Mouse (Mus musculus) neural tube, embryonic 12.5 days (tissue): ENCODE results near the gene Cyp2d11. TPM values are rescaled to one million over a fixed set of nuclear protein-coding genes. Genes with fewer than 3 reads are reported as not detected.
"Not testable (repeated sequence)": the region's sequence is repeated elsewhere in the genome, so short reads cannot be mapped to it uniquely, and the experiment has no call there.

Experiments
- ATAC-seq: fragments of 200-750 bp; cut with Nextera tagmentation; 2 replicates; pipeline ENCODE4 v1.8.0; 2017; ENCODE audit warnings: low read depth, mild to moderate bottlenecking, moderate TSS enrichment, moderate library complexity; ENCODE audit not compliant: low FRiP score
- H3K27ac ChIP-seq: fragments of 300-500 bp; sonication (generic); 2 replicates; pipeline ENCODE4 v1.5.1; 2016
- H3K27me3 ChIP-seq: fragments of 300-500 bp; sonication (generic); replicated peaks from 2 replicates; pipeline ENCODE4 v1.6.1; 2016; ENCODE audit warnings: mild to moderate bottlenecking
- H3K36me3 ChIP-seq: fragments of 300-500 bp; sonication (generic); 2 replicates; pipeline ENCODE4 v1.6.1; 2016; ENCODE audit warnings: mild to moderate bottlenecking
- H3K4me1 ChIP-seq: fragments of 300-500 bp; sonication (generic); 2 replicates; pipeline ENCODE4 v1.6.1; 2016
- H3K4me2 ChIP-seq: fragments of 300-500 bp; sonication (generic); replicated peaks from 2 replicates; pipeline ENCODE4 v1.6.1; 2016; ENCODE audit warnings: mild to moderate bottlenecking
- H3K4me3 ChIP-seq: fragments of 300-500 bp; sonication (generic); 2 replicates; pipeline ENCODE4 v1.5.1; 2016
- H3K9ac ChIP-seq: fragments of 300-500 bp; sonication (generic); 2 replicates; pipeline ENCODE4 v1.6.1; 2016; ENCODE audit warnings: mild to moderate bottlenecking
- H3K9me3 ChIP-seq: fragments of 300-500 bp; sonication (generic); 2 replicates; pipeline ENCODE4 v1.6.1; 2016; ENCODE audit warnings: mild to moderate bottlenecking
- WGBS: fragments of 180-500 bp; shearing (Covaris S2); methylation state at CpG from one replicate; pipeline ENCODE4 v1.1.7; 2016; 5-methylcytosine and 5-hydroxymethylcytosine counted together
- polyA plus RNA-seq: library from polyadenylated mRNA; unstranded; fragments of >200 nt; fragmentation: Nextera tagmentation; extraction: Ambion mirVana; gene quantifications from 2 replicates; pipeline ENCODE4 v1.2.1, GENCODE M21; 2016

Cyp2d11 gene
- polyA plus RNA-seq, 1 experiment from 2014 or later, result not detected

DNA sequence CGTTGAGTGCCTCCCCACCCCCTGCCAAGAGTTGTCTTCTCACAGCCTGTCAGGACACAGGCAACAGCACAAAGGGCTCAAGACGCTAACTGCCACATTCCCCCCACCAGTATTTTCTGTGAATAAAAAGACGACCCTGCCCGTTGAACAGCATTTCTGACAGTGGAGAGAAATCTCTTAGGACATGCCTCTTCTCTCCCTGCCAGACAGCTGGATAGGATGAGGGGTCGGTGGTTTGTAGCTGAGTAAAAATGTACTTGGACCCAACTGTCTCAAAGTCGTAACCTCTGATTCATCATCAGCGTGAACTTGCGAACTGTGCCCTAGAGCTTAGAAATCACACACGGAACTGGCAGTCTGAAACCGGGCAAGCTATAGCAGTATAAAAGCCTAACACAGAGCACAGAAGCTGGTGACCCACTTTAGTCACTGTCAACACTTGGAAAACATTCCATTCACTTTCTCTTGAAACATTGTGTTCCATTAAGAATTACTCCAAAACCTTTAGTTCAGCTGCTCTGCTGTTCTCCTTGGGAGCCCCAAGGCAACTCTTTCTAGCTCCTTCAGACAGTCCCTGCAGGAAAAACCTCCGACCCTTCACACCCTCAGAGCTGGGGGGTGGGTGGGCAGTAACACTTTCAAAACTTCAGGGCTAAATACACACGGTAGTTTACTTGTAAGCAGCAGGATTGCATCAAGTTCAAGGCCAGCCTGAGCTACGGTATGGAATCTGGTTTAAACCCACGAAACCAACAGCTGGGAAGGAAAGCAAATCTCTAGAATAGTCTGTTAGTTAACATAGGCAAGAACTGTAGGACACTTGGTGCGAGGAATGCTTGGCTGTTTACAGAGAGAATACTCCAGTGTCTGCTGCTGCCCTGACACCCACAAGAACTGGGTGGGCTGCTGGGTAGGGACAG lies 15.3 kb downstream of the Cyp2d11 start:
- Histone ChIP-seq H3K9me3 (no peaks in the 10 kb centered on the region), H3K27ac (no peak overlapping the region), H3K4me1 (peaks cover 10% of the 10 kb centered on the region), H3K4me3 (no peak overlapping the region), H3K4me2 (no peak overlapping the region), H3K27me3 (no peaks in the 10 kb centered on the region), H3K9ac (no peak overlapping the region), H3K36me3 (no peaks in the 10 kb centered on the region)
- WGBS, result 47% methylated on average over 15 of the region's 15 CpGs
- no peak for ATAC-seq

DNA sequence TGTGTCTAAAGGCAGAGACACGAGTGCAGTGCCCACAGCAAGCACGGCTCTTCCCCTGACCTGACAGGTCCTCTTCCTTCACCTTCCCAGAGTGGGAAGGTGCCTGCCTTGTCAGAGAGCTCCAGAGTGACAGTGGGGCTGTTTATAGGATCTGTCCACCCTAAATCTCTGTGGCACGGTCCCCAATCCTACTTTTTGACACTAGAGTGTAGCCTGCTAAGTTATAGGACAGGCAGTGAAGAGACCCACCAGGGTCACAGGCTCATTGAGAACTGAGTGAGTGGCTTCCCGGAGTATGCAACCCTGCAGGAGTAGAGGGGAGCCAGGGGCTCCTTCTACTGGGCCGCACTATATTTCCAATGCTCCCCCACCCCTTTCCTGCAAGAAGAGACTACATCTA lies 16.1 kb downstream of the Cyp2d11 start:
- 81% methylated on average over 5 of the region's 5 CpGs for WGBS
- H3K4me2 ChIP-seq, result no peak overlapping the region
- H3K36me3 ChIP-seq, result no peaks in the 10 kb centered on the region
- no peak overlapping the region for H3K27ac ChIP-seq
- no peaks in the 10 kb centered on the region for H3K27me3 ChIP-seq
- no peak overlapping the region for H3K9ac ChIP-seq
- no peak for ATAC-seq
- no peaks in the 10 kb centered on the region for H3K9me3 ChIP-seq
- peaks cover 10% of the 10 kb centered on the region for H3K4me1 ChIP-seq
- H3K4me3 ChIP-seq, result no peak overlapping the region

DNA sequence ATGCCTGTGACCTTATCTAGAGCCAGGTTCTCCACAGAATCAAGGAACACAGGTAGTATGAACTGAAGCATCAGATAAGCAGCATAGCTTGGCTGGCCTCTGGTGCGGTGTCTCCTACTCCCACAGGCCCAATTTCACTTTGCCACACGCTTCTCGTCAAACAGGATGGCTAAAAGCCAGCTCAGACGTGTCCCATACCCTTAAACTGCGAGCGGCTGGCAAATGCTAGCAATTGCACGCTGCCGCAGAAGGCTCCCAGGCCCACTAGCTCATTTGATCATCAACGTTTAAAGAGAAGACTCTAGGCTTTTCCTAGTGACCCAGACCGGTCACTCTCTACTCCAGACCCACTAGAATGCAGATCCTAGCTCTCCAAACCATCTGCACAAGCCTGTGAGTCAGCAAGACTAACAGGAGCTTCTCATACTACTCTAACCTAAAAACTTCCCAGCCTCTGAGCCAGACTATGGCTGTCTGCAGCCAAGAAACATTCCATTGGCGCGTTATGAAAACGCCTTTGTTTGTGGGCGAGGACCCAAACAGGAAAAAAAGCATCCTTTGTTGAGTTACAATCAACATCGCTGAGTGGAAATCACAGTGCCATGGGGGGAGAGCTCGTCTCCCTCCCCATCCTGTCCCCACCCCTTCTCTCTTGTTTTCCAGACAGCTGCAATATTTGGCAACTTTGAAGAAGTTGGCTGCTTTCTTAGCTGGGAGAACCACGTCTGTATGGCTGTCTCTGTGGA lies 17.3 kb downstream of the Cyp2d11 start:
- no peak for ATAC-seq
- Histone ChIP-seq H3K4me3 (no peak overlapping the region), H3K4me1 (peaks cover 10% of the 10 kb centered on the region), H3K27me3 (no peaks in the 10 kb centered on the region), H3K9me3 (no peaks in the 10 kb centered on the region), H3K27ac (no peak overlapping the region), H3K4me2 (no peak overlapping the region), H3K36me3 (no peaks in the 10 kb centered on the region), H3K9ac (no peak overlapping the region)
- WGBS, result 69% methylated on average over 17 of the region's 17 CpGs

DNA sequence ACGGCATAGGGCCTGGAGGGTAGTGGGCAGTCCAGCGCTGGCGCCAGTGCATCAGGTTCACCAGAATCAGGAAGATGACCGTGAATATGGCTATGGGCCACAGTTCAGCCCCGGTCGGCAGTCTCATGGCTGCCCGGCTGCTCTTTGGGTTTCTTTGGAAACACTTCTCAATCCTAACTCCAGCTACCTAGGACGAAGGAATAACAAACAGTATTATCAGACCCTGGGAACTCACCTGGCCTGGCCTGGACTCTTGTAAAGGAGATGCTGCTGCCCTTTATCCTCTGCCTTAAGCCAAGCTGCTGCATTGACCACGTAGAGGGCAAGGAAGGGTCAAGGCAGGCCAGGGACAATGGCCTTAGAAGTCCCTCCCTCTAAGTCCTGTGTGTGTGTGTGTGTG lies 18.0 kb downstream of the Cyp2d11 start:
- Histone ChIP-seq H3K27ac (no peak overlapping the region), H3K27me3 (no peaks in the 10 kb centered on the region), H3K9ac (no peak overlapping the region), H3K4me1 (peaks cover 7% of the 10 kb centered on the region), H3K4me3 (no peak overlapping the region), H3K9me3 (no peaks in the 10 kb centered on the region), H3K36me3 (no peaks in the 10 kb centered on the region), H3K4me2 (no peak overlapping the region)
- no peak for ATAC-seq
- WGBS, result 86% methylated on average over 9 of the region's 9 CpGs

DNA sequence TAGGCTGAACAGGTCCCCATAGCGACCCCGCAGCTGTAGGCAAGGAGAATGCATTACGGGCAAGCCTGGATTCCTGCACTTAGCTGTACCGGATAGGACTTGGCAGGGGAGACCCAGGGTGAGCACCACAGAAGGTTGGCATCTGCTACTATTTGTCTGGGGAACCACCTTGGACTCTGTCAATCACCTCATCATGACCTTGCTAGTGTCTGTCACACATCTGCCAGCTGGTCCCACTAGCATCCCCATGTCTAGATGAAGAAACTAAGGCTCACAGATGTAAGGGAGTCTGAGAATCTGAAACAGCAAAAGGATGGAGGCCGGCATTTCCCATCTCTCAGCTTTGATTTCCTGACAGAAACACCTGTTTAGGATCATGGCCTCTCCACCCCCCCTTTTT lies 19.4 kb downstream of the Cyp2d11 start:
- ATAC-seq, result no peak
- no peak overlapping the region for H3K4me2 ChIP-seq
- no peaks in the 10 kb centered on the region for H3K36me3 ChIP-seq
- no peaks in the 10 kb centered on the region for H3K27me3 ChIP-seq
- no peak overlapping the region for H3K9ac ChIP-seq
- no peak overlapping the region for H3K27ac ChIP-seq
- no peak overlapping the region for H3K4me3 ChIP-seq
- no peaks in the 10 kb centered on the region for H3K4me1 ChIP-seq
- 74% methylated on average over 5 of the region's 5 CpGs for WGBS
- H3K9me3 ChIP-seq, result no peaks in the 10 kb centered on the region

DNA sequence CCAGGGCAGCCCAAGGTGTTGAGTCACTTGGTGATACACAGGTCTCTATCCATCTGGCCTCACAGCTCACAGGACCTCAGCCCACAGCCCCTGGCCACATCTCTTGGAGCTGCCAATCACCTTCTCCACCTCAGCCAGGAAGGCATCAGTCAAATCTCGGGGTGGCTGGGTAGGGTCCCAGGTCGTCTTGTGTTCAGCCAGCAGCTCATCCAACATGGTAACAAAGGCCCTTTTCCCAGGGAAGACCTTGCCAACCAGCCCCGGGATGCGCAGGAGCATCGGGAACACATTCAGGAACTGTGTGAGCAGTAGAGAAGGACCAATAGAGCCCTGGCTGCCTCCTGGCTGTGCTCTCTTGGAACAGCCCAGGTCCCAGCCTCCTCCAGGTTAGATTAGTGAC lies 20.8 kb downstream of the Cyp2d11 start:
- ATAC-seq, result no peak
- Histone ChIP-seq H3K4me2 (no peak overlapping the region), H3K9ac (no peak overlapping the region), H3K4me3 (no peak overlapping the region), H3K4me1 (no peaks in the 10 kb centered on the region), H3K36me3 (no peaks in the 10 kb centered on the region), H3K9me3 (no peaks in the 10 kb centered on the region), H3K27ac (no peak overlapping the region), H3K27me3 (no peaks in the 10 kb centered on the region)
- 86% methylated on average over 5 of the region's 5 CpGs for WGBS

DNA sequence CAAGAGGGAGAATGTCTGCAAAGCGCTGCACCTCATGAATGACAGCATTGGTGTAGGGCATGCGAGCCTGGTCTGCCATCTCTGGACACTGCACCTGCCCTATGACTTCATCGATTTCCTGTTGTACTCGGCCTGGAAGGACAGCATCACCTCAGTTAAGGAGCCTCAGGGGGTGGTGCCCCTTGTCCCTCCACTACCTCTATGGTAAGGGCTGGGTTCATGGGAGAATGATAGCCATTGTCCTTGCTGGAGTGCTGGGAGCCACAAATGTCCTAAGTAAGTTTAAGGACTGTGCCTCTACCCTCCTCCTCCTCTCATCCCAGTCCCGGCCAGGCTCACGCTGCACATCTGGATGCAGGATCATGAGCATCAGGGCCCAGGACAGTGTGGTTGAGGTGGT lies 21.4 kb downstream of the Cyp2d11 start:
- Histone ChIP-seq H3K27ac (no peak overlapping the region), H3K27me3 (no peaks in the 10 kb centered on the region), H3K36me3 (no peaks in the 10 kb centered on the region), H3K4me3 (no peak overlapping the region), H3K4me2 (no peak overlapping the region), H3K9ac (no peak overlapping the region), H3K9me3 (no peaks in the 10 kb centered on the region), H3K4me1 (no peaks in the 10 kb centered on the region)
- 88% methylated on average over 6 of the region's 6 CpGs for WGBS
- ATAC-seq, result no peak

DNA sequence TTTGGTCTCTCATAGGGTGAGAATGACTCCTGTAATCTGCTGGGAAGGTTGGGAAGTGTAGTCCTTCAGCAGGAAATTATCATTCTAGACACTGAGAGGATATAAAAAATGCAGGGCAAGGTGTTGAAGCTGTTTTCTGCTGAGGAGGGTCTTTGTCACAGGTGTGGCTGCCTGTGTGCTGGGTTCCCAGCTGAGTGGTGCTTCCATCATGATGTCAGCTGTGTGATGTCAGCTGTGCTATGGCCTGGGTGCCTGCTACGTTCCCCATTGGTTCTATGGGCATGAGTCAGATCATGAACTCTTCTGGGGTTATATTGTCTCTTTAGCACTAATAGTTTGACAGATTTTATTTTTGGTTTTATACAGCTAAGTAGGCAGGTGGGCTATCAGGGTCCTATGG lies 25.0 kb downstream of the Cyp2d11 start:
- no peak for ATAC-seq
- 78% methylated on average over 1 of the region's 1 CpGs for WGBS
- Histone ChIP-seq H3K4me1 (no peaks in the 10 kb centered on the region), H3K9me3 (no peaks in the 10 kb centered on the region), H3K4me3 (no peak overlapping the region), H3K36me3 (no peaks in the 10 kb centered on the region), H3K27me3 (no peaks in the 10 kb centered on the region), H3K9ac (no peak overlapping the region), H3K27ac (no peak overlapping the region), H3K4me2 (no peak overlapping the region)

DNA sequence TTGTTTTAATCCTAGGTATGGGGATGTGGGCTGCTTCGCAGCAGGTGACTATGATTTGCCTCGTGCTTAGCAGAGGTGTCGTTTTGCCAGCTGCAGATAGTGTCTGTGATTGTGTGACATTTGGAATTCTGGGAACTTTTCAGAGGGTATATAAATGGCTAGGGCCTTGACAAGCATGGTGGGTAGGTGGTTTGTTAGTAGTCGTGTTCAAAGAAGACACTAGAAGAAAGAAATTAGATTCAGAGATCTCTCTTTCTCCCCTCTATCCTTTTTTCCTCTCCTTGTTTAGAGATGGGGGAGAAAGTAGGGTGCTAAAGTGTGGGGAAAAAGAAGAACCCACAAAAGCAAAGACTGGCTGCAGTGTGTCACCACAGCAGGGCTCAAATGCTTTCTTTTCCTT lies 25.7 kb downstream of the Cyp2d11 start:
- Histone ChIP-seq H3K27me3 (no peaks in the 10 kb centered on the region), H3K36me3 (no peaks in the 10 kb centered on the region), H3K27ac (no peak overlapping the region), H3K4me2 (no peak overlapping the region), H3K4me1 (no peaks in the 10 kb centered on the region), H3K4me3 (no peak overlapping the region), H3K9ac (no peak overlapping the region), H3K9me3 (no peaks in the 10 kb centered on the region)
- 90% methylated on average over 4 of the region's 4 CpGs for WGBS
- ATAC-seq, result no peak

DNA sequence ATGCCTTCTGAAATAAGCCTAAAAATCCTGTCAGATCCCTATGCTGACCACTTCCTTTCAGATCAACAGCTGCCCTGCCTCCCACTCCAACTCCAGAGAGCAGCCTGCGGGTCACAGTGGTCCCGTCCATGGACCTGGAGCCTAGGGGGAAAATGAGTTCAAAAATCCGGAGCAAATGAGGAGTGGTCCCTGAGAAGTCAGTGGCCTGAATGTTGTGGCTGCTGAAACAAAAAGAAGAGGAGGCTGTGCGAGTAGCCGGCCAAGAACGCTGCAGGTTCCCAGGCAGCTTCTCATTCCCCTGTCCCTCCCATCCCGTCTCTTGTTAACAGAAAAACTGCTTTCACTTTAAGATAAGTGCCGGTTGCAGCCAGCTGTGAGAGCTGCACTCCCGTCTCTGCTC lies 29.3 kb downstream of the Cyp2d11 start:
- not testable (repeated sequence) for H3K4me1 ChIP-seq, H3K9me3 ChIP-seq, H3K4me3 ChIP-seq, H3K36me3 ChIP-seq, ATAC-seq, H3K9ac ChIP-seq, H3K4me2 ChIP-seq, H3K27me3 ChIP-seq, H3K27ac ChIP-seq
- 26% methylated on average over 7 of the region's 9 CpGs for WGBS

DNA sequence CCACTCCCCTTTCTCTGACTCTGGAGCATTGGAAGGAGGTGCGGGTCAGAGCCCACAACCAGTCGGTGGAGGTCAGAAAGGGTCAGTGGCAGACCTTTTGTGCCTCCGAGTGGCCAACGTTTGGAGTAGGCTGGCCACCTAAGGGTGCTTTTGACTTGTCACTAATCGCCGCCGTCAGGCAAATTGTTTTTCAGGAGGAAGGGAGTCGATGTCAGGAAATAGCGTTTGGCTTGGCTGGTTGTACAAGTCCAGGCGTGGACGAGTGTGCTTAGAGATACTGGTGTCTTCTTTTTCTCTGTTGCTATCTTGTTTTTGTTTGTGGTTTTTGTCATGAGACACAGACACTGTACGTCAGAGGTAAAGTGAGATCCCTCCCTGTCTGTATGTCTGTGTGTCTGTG lies 30.0 kb downstream of the Cyp2d11 start:
- not testable (repeated sequence) for H3K9me3 ChIP-seq, H3K36me3 ChIP-seq, H3K4me2 ChIP-seq, H3K4me3 ChIP-seq, H3K9ac ChIP-seq, ATAC-seq, H3K27ac ChIP-seq, H3K4me1 ChIP-seq, H3K27me3 ChIP-seq
- WGBS, result 80% methylated on average over 8 of the region's 12 CpGs

DNA sequence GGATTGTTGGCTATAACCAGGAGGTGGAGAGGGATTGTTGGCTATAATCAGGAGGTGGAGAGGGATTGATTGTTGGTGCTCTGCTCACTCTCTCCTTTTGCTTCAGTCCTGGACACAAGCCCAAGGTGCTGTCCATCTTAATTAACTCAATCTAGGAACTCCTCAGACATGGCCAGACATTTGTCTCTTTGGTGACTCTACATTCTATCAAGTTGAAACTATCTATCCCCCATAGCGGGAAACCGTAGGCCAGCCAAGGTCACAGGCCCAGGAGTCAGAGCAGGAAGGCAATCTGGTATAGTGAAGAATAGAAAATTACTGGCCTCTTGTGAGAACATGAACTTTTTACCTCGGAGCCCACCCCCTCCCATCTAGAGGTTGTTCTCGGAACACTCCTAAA lies 31.6 kb downstream of the Cyp2d11 start:
- H3K4me1 ChIP-seq, result no peaks in the 10 kb centered on the region
- H3K27me3 ChIP-seq, result no peaks in the 10 kb centered on the region
- H3K4me2 ChIP-seq, result no peak overlapping the region
- no peaks in the 10 kb centered on the region for H3K9me3 ChIP-seq
- ATAC-seq, result no peak
- H3K4me3 ChIP-seq, result no peak overlapping the region
- WGBS, result 88% methylated on average over 4 of the region's 4 CpGs
- no peaks in the 10 kb centered on the region for H3K36me3 ChIP-seq
- no peak overlapping the region for H3K27ac ChIP-seq
- no peak overlapping the region for H3K9ac ChIP-seq
